Mouse (Mus musculus) gastrocnemius, postnatal 14 days (tissue): ENCODE data around the gene Pum1. TPM values are rescaled to one million over a fixed set of nuclear protein-coding genes. Genes with fewer than 3 reads are reported as not detected.
A peak's percentile ranks its signal among the peaks of the same experiment; 100 is the strongest.

Experiments
- DNase-seq: peaks from one replicate; pipeline ENCODE4 v3.0.0; 2021; ENCODE audit warnings: mixed read lengths
- intact Hi-C: fragments of 180-260 bp; cut with DNase I; formaldehyde crosslinking; loops from one replicate; pipeline ENCODE4 v1.15.1; 2025; ENCODE audit warnings: low total_unique reads
- total RNA-seq, 2 experiments: library from RNA; stranded (reverse); gene quantifications; 2 replicates each; pipeline ENCODE4 v1.2.3; 2021

Pum1 gene
- total RNA-seq, 2 experiments from 2014 or later: 31.5 to 34.3 TPM

DNA sequence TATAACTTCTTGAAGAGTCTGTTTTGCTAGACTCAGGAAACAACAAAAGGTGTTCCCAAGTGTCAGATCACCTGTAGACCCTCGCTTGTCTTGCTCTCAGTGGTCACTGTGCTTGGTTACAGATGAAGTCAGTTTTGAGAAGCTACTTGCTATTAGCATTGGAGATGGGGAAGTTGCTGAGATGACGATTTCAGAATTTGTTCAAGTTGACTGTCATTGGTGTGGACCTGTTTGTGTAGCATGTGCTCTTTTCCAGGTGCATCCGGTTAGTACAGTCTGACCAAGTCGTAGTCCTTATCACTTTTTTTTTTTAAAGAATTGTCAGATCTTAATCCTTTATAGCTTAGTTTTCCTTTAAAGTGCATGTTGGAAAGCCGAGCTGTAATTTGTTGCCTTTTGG, 50.3 kb downstream of the Pum1 start:
- no peak for DNase-seq
- intact Hi-C loops: no loop called here

DNA sequence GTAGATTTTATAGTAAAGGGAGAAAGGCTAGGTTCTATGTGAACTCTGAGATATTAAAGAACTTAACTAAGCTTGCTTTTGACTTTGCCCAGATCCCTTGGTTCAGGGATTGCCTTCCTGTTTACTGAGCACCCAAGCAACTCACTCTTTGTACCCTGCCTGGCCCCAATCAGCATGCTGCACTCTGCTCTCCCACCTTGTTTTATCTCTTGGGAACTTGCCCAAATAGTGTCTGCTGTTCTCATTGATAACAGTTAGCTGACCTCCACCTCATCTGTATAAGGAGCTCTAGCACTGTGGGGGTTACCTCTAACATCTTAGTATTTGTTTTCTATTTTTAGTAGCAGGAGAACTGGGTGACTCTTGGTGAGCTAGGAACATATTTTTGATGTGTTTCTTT, 52.0 kb downstream of the Pum1 start:
- intact Hi-C loops: no loop called here
- DNase-seq: no peak

DNA sequence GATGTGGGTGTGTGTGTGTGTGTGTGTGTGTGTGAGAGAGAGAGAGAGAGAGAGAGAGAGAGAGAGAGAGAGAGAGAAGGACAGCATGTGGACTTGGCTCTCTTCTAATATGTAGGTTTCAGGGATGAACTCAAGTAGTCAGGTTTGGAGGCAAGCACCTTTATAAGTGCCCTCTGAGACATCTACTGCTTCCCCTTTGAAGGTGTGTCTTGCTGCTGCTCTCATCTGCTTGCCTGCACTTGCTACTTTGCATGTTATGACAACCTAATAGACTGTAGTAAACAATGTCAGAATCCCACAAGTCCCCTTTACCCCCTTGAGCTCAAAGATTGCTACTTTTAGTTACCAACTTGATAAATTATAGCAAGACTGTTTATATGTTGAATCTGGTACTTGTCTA, 52.5 kb downstream of the Pum1 start:
- DNase-seq: no peak
- intact Hi-C loops: no loop called here

DNA sequence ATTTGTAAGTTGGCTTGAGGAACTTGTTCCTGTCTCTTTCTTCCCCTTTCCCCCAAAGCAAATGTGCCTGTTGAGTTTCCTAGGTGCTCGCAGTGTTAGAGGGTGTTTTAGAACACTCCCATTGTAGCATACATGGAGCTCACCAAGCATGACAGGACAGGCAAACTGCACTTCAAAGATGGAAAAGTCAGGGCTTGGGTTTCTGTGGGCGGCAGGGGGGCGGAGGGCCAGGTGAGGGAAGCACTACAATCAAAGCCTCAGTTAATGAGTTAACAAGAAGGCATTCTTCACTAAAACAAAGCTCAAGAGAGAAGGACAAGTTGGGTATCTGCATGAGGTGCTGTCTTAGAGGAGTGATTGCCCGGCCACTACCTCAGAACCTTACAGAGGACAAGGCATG, 56.2 kb downstream of the Pum1 start:
- intact Hi-C loops: no loop called here

DNA sequence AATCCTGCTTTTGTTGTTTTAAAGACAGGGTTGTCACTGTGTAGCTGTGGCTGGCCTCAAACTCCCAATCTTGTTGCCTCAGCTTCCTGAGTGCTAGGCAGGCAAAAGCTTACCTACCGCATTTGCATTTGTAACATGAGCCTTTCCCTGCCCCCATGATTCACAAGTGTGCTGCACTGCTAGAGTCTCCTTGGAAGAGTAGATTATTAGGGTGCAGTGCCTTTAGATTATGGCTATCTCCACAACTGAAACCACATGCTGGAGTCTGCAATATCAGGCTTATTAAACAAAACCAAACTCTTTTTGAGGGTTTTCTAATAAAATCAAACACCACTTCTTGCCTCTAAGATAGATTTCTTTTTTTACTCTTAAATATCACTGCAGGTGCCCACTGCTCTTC, 59.5 kb downstream of the Pum1 start:
- intact Hi-C loops: no loop called here
- no peak for DNase-seq

More for the DNA sequence above, 56.2 kb downstream of the Pum1 start:
- DNase-seq: no peak

DNA sequence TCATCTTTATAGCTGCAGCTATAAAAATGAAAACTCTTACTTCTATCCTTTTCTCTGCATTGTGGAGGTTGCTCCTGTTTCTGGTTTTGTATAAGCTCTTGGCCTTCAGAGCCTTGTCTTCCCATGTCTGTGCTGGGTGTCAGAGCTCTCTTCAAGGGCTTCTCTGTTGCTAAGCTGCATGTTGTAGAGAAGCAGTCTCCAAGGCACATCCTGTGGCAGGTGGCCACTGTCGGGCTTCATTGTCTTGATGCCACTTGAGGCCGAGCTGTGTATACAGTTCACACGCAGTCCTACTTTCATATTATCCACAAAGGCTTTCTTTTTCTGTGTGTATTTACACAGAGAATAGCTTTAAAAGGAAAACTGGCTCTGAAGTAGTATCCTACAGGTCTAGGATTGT, 63.0 kb downstream of the Pum1 start:
- intact Hi-C loops: no loop called here
- no peak for DNase-seq

- intact Hi-C loops: no loop called here
- no peak for DNase-seq
These were observed 72.8 kb downstream of the Pum1 start for GRCm38 (mm10) chr4:130735957-130736356.

DNA sequence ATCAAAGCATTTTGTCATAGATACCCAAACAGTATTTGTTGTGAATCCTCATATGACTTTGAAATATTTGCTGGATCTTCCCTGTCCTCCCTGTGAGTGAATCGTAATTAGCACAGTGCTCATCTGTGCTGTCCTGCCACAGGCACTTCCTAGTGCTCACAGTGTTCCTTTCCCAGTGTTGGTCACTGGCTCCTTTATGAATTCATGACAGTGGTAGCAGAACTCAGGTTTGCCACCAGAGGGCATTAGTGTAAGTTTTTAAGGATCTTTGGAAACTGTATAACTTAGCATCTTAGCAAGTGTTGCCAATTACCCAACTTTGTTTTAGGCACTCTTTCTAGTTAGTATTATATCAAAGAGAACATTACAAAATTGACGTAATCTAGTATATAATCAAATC, 75.4 kb downstream of the Pum1 start:
- intact Hi-C loops: no loop called here
- DNase-seq: peak; percentile 22

DNA sequence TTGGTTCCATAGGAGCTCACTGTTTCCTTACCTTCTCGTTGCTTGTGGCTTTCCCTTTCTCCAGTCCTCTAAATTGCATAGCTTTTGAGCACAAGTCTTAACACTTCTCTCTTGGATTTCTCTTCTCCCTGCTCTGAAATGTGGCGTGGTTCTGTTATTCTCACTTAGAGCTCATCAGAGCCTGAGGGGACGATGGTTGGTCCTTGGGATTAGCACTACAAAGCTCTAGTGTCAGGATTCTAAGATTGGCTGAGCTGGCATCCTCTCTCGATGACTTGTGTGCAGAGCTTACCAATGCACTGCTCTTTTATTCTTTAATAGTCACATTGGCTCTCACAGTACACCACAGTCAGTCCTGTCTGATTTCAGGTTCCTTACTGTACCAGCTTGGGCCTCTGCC, 80.9 kb downstream of the Pum1 start:
- intact Hi-C loops: no loop called here
- no peak for DNase-seq

GRCm38 (mm10) chr4:130745561-130746306, 82.6 kb downstream of the Pum1 start:
- intact Hi-C loops: no loop called here
- no peak for DNase-seq

DNA sequence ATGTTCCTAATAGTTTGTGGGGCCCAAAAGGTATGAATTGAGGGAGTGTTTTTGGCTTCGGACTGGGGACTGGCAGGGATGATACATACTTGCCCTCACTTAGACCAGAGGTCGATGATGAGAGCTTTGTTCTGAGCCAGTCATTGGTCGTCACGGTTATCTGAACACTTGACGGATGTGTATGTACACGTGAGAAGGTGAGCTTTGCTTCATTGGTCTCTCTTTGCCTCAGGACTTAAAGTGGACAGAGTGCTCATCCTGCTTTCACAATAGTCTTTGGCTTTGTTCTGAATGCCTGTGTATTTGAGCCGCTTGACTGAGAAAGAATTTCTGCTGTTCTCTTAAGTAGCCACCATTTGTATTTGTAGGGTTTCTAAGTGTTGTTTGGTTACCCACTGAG, 86.4 kb downstream of the Pum1 start:
- intact Hi-C loops: no loop called here

GRCm38 (mm10) chr4:130751966-130752365, 88.8 kb downstream of the Pum1 start:
- intact Hi-C loops: no loop called here
- no peak for DNase-seq

More for the DNA sequence above, 86.4 kb downstream of the Pum1 start:
- DNase-seq: no peak

DNA sequence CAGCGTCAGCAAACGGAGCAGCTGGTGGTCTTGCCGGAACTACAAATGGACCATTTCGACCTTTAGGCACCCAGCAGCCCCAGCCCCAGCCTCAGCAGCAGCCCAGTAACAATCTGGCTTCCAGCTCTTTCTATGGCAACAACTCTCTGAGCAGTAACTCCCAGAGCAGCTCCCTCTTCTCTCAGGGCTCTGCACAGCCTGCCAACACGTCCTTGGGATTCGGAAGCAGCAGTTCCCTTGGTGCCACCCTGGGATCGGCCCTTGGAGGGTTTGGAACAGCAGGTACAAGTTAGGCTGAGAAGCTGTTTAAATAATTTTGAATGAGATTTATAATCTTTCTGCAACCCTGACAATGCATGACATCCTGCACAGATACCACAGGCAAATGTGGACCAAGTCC, 89.5 kb downstream of the Pum1 start:
- DNase-seq: no peak
- intact Hi-C loops: no loop called here

DNA sequence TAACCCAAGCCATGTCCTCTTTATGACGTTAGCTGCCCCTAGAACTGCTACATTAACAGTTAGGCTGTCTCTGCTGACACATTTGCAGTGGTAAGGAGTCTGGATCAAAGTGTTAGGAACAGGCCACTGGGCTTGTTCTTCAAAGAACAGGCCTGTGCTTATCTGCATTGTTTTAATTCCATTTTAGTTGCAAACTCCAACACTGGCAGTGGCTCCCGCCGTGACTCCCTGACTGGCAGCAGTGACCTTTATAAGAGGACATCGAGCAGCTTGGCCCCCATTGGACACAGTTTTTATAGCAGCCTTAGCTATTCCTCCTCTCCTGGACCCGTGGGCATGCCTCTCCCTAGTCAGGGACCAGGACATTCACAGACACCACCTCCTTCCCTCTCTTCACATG, 90.6 kb downstream of the Pum1 start:
- intact Hi-C loops: no loop called here
- no peak for DNase-seq

DNA sequence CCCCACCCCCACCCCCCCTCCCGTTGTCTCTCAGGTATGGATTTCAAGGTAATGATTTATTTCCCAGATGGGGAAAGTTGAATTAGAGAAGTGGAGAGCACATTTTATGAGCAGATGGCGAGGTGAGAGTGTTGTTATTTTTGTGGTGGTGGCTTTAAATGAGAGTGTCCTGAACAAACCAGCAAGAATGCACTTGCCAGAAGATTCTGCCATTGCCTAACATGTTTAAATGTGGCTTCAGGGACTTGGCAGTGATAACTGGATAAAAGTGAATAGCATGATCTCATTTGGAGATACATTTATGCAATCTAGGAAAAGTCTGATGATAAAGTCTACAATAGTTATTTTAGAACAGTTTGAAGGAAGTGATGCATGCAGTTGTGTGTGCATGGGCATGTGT, 91.7 kb downstream of the Pum1 start:
- intact Hi-C loops: no loop called here
- no peak for DNase-seq

DNA sequence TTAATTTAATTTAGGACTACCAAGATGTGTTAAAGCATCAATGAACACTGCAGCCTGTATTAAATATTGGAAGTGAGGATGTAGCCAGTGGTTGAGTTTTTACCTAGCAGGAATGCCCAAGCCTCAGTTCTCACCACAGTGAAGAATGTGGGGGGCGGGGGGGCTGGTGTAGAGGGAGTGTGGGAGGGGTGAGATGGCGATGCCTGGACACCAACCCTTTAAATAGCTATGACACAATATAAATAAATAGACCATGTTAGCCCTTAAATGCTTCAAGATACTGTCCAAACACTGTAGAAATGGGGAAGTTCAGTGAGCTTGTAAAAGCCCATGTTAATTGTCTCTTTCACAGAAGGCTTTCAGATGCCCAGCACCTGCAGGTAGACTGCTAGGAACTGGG, 96.8 kb downstream of the Pum1 start:
- intact Hi-C loops: no loop called here
- DNase-seq: no peak

DNA sequence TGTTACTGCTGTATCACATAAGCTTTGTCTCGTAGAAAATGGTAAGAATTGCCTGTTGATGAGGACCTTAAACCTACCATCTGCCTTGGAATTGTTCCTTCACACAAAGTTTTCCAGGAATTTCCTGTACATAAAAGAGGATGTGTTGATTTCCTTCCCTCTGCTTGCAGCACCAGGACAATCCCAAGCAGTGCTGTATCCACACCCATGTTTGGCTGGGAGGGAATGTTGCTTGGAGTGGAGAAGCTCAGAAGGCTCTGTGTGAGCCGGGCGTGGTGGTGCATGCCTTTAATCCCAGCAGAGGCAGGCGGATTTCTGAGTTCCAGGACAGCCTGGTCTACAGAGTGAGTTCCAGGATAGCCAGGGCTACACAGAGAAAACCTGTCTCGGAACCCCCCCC, 98.7 kb downstream of the Pum1 start:
- DNase-seq: no peak
- intact Hi-C loops: no loop called here

DNA sequence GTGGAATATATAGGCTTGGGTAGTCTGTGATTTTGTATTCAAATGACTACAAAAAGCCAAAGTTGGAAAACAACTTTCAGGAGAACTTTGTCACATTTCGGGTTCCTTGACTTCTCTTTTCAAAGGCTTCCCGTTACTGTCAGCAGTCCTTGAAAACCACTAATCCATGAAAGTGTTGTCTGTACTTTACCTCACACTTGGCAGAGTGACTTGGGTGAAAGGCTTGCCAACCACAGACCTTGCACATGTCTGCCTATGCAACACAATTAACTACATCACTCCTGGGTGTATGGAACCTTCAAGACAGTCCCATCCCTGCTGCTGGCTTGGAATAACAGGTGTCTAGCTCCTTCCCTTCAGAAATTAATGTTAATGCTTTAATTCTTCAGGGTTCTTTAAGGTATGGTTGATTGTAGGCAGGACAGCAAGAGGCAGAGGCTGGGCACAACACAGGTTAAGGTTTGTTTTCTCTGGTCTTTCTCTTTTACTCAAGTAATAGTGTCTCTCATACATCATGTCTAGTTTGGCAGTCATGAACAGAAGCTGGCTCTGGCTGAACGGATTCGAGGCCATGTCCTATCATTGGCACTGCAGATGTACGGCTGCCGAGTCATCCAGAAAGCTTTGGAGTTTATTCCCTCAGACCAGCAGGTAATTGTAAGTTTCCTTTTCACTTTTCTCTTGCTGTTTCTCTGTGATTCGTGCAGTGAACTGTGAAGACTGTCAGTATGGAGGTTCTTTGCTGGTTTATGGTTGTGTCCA, 102.5 kb downstream of the Pum1 start:
- no peak for DNase-seq
- intact Hi-C loops: no loop called here

- intact Hi-C loops: no loop called here
These were observed 103.3 kb downstream of the Pum1 start for GRCm38 (mm10) chr4:130766387-130766786.

DNA sequence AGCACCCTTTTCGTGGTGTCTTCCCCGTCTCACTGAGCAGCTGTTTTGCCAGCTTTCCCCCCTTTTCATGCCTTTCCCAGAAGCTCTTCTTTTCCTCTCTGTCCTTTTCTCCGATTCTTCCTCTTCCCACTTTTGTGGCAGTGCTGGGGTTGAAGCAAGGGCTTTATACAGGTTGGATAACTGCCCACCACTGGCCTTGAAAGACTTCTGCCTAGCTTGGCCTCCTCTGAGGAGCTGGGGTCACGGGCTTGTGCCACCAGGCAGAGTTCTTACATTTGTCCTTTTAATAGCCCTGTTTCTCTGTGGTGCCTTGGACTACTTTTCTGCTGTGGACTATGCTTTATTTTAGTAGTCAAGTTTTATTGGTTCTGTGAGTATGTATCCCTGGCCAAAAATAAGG, 103.8 kb downstream of the Pum1 start:
- DNase-seq: no peak
- intact Hi-C loops: no loop called here

More at GRCm38 (mm10) chr4:130766387-130766786, 103.3 kb downstream of the Pum1 start:
- no peak for DNase-seq

DNA sequence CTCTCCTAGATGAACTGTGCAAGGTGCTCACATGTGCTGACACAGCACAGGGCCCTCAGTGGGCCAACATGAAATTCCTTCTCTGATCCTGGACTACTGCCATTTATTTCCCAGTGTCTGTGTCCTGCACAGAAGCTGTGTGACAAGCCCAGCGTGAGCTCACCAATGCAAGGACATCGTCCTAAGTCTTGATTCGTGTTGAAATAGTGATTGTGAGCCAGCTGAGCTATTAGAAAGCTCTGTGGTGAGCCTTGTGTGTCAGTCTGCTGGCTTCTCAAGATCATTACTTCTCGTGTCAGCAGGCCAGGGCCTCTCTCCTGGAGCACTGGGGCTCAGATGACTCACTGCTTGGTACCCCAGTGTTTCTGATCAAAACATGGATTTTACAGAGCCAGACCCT, 110.8 kb downstream of the Pum1 start:
- intact Hi-C loops: no loop called here
- no peak for DNase-seq
